ENCODE assay signal across 9 mouse cellular contexts in genomic region chr4:130087293-130087692, GRCm38 (mm10). TPM values are rescaled to one million over a fixed set of nuclear protein-coding genes. Genes with fewer than 3 reads are reported as not detected.
DNase-seq lines count a peak whose midpoint lies in the region; ATAC-seq and TF ChIP-seq lines count a peak whose summit lies in the region.
"Had no signal": no experiment of that assay in that cellular context is flagged by ENCODE, and none has a peak within 500 bp of the region (broad histone marks: within the 10 kb centered on the region; RNA-seq: fewer than 3 reads in every experiment).

No protein-coding gene starts in this region.

- no peak overlapping the region for H3K27ac ChIP-seq in ES-Bruce4 (ENCODE audit: insufficient read depth, low read length)
- no peak overlapping the region for H3K27ac ChIP-seq in forebrain, embryonic 14.5 days (ENCODE audit: low read depth, low read length)
- no peak overlapping the region for H3K27ac ChIP-seq in layer of hippocampus, adult 2 months
- H3K27ac ChIP-seq in lung, embryonic 16.5 days (ENCODE audit: low read length) = no peak overlapping the region
- no peak overlapping the region for H3K27ac ChIP-seq in thymus, adult 2 months (ENCODE audit: control insufficient read depth, insufficient read depth, low read length)

- TF ChIP-seq POLR2A in ES-Bruce4 (IDR thresholded peaks at IDR 0.05; ENCODE audit: insufficient read depth, low read length) = no peak
- TF ChIP-seq POLR2A in thymus, adult 2 months (IDR thresholded peaks at IDR 0.05; ENCODE audit: control insufficient read depth, extremely low read depth, insufficient read depth, low read length, poor library complexity) = no peak

- peak; percentile 81 for ATAC-seq in forebrain, embryonic 14.5 days
- peak; percentile 56 for ATAC-seq in lung, embryonic 16.5 days (ENCODE audit: low read depth)

- DNase-seq in c-Kit-positive CD71-positive TER-119-negative erythroid progenitor cells, embryonic 14.5 days (ENCODE audit: low read depth) = peak; percentile 54
- peak; percentile 90 for DNase-seq in forebrain, embryonic 14.5 days (ENCODE audit: low spot score)
- DNase-seq in heart, postnatal 4 days = peak; percentile 97
- DNase-seq in layer of hippocampus, adult 2 months (ENCODE audit: low spot score in 2 of 2) = peak; percentile 84 to 99
- peak; percentile 67 for DNase-seq in ovary, adult 18-20 months (ENCODE audit: low spot score)
- DNase-seq in thymus, adult 2 months = peak; percentile 89

- H3K27me3 ChIP-seq in ES-Bruce4 (ENCODE audit: control insufficient read depth, insufficient read depth, low read length, poor library complexity, severe bottlenecking) = no peaks in the 10 kb centered on the region; the same call in 1 of the 2 replicates
- peaks cover 6% of the 10 kb centered on the region; the same call in 1 of the 2 replicates for H3K27me3 ChIP-seq in forebrain, embryonic 14.5 days (replicated peaks; ENCODE audit: control insufficient read depth, insufficient read depth, low read length)
- no peaks in the 10 kb centered on the region for H3K27me3 ChIP-seq in lung, embryonic 16.5 days (ENCODE audit: control insufficient read depth, insufficient read depth, low read depth, low read length)
- no peaks in the 10 kb centered on the region for H3K27me3 ChIP-seq in thymus, adult 2 months (ENCODE audit: control insufficient read depth, insufficient read depth, low read length)

- H3K4me1 ChIP-seq in ES-Bruce4 (ENCODE audit: control insufficient read depth, insufficient read depth, low read length) = no peaks in the 10 kb centered on the region
- H3K4me1 ChIP-seq in forebrain, embryonic 14.5 days (ENCODE audit: control insufficient read depth, insufficient read depth, low read length) = peaks cover 1% of the 10 kb centered on the region
- H3K4me1 ChIP-seq in lung, embryonic 16.5 days (replicated peaks; ENCODE audit: control insufficient read depth, insufficient read depth, low read length) = no peaks in the 10 kb centered on the region
- no peaks in the 10 kb centered on the region for H3K4me1 ChIP-seq in thymus, adult 2 months (replicated peaks; ENCODE audit: control insufficient read depth, insufficient read depth, low read length)

- no peak overlapping the region for H3K4me3 ChIP-seq in ES-Bruce4 (ENCODE audit: low read depth, low read length)
- H3K4me3 ChIP-seq in forebrain, embryonic 14.5 days (ENCODE audit: low read depth, low read length) = no peak overlapping the region
- H3K4me3 ChIP-seq in layer of hippocampus, adult 2 months = no peak overlapping the region
- H3K4me3 ChIP-seq in lung, embryonic 16.5 days (ENCODE audit: low read length) = no peak overlapping the region
- H3K4me3 ChIP-seq in thymus, adult 2 months (ENCODE audit: control insufficient read depth, insufficient read depth, low read length) = no peak overlapping the region

- no peaks in the 10 kb centered on the region for H3K9me3 ChIP-seq in ES-Bruce4 (replicated peaks; ENCODE audit: control insufficient read depth, insufficient read depth, low read length, poor library complexity, severe bottlenecking)
- no peaks in the 10 kb centered on the region for H3K9me3 ChIP-seq in forebrain, embryonic 14.5 days (replicated peaks; ENCODE audit: control insufficient read depth, low read length)
- H3K9me3 ChIP-seq in lung, embryonic 16.5 days (ENCODE audit: control insufficient read depth, low read length) = no peaks in the 10 kb centered on the region

- TF ChIP-seq CTCF in ES-Bruce4 (IDR thresholded peaks at IDR 0.05; ENCODE audit: low read depth, low read length) = peak; percentile 99
- TF ChIP-seq CTCF in layer of hippocampus, adult 2 months (conservative IDR thresholded peaks at IDR 0.05) = peak; percentile 100
- TF ChIP-seq CTCF in thymus, adult 2 months (IDR thresholded peaks at IDR 0.05; ENCODE audit: borderline replicate concordance, control insufficient read depth, extremely low read depth, insufficient read depth, low read length, poor library complexity) = peak; percentile 91

- H3K4me2 ChIP-seq in forebrain, embryonic 14.5 days (ENCODE audit: low read length) = no peak overlapping the region
- H3K4me2 ChIP-seq in lung, embryonic 16.5 days (ENCODE audit: low read depth, low read length) = no peak overlapping the region

- TF ChIP-seq EP300 in ES-Bruce4 (IDR thresholded peaks at IDR 0.05; ENCODE audit: insufficient read depth, low read depth, low read length) = no peak

- H3K36me3 ChIP-seq in ES-Bruce4 (ENCODE audit: control insufficient read depth, insufficient read depth, low read length, poor library complexity, severe bottlenecking) = no peaks in the 10 kb centered on the region
- no peaks in the 10 kb centered on the region for H3K36me3 ChIP-seq in forebrain, embryonic 14.5 days (ENCODE audit: control insufficient read depth, insufficient read depth, low read length)
- H3K36me3 ChIP-seq in lung, embryonic 16.5 days (ENCODE audit: control insufficient read depth, insufficient read depth, low read length) = no peaks in the 10 kb centered on the region
- H3K36me3 ChIP-seq in thymus, adult 2 months (ENCODE audit: control insufficient read depth, insufficient read depth, low read length) = no peaks in the 10 kb centered on the region

- H3K9ac ChIP-seq in ES-Bruce4 (ENCODE audit: low read depth, poor library complexity, severe bottlenecking) = no peak overlapping the region
- no peak overlapping the region for H3K9ac ChIP-seq in forebrain, embryonic 14.5 days (ENCODE audit: low read length)
- no peak overlapping the region for H3K9ac ChIP-seq in lung, embryonic 16.5 days (ENCODE audit: low read length)

- 14% methylated on average over 7 of the region's 7 CpGs for WGBS in forebrain, embryonic 14.5 days
- 16% methylated on average over 7 of the region's 7 CpGs for WGBS in lung, embryonic 16.5 days
- WGBS in thymus, adult 2 months = 20% methylated on average over 7 of the region's 7 CpGs

RNA-seq across cellular contexts. Expression of gene Pef1, which starts 15.1 kb away (rescaled TPM):
- 56.9 and 60.5 TPM in 2 replicates for polyA plus RNA-seq in ES-Bruce4 (2011; ENCODE audit: insufficient read depth, insufficient read length, low read depth, missing spikeins)
- polyA plus RNA-seq in forebrain, embryonic 14.5 days (2014; fragmentation: Nextera tagmentation; extraction: Ambion mirVana) = 88.6 and 91.9 TPM in 2 replicates
- 10 to 100 TPM; 40.5 to 42.1 TPM for total RNA-seq in heart, postnatal 4 days (2021)
- 10 to 100 TPM; 64.7 to 72.0 TPM for total RNA-seq in layer of hippocampus, adult 2 months (2021)
- polyA plus RNA-seq in lung, embryonic 16.5 days (2015; fragmentation: Nextera tagmentation; extraction: Ambion mirVana) = 77.9 and 81.2 TPM in 2 replicates
- polyA plus RNA-seq in thymus, adult 2 months (2012; rRNA removed) = 103 and 105 TPM in 2 replicates

RNA-seq across cellular contexts. Expression of gene Col16a1, which starts 39.7 kb away (rescaled TPM):
- 2.0 and 3.6 TPM in 2 replicates for polyA plus RNA-seq in ES-Bruce4 (2011; ENCODE audit: insufficient read depth, insufficient read length, low read depth, missing spikeins)
- 4.0 and 5.7 TPM in 2 replicates for polyA plus RNA-seq in forebrain, embryonic 14.5 days (2014; fragmentation: Nextera tagmentation; extraction: Ambion mirVana)
- 10 to 100 TPM; 33.1 to 34.7 TPM for total RNA-seq in heart, postnatal 4 days (2021)
- 10 to 100 TPM; 14.5 to 15.2 TPM for total RNA-seq in layer of hippocampus, adult 2 months (2021)
- 44.5 and 50.1 TPM in 2 replicates for polyA plus RNA-seq in lung, embryonic 16.5 days (2015; fragmentation: Nextera tagmentation; extraction: Ambion mirVana)
- 2.6 and 4.4 TPM in 2 replicates for polyA plus RNA-seq in thymus, adult 2 months (2012; rRNA removed)

RNA-seq across cellular contexts. Expression of gene Hcrtr1, which starts 51.9 kb away (rescaled TPM):
- 0.82 and 0.91 TPM in 2 replicates for polyA plus RNA-seq in ES-Bruce4 (2011; ENCODE audit: insufficient read depth, insufficient read length, low read depth, missing spikeins)
- polyA plus RNA-seq in forebrain, embryonic 14.5 days (2014; fragmentation: Nextera tagmentation; extraction: Ambion mirVana) = 0.13 and 0.48 TPM in 2 replicates
- not detected for total RNA-seq in heart, postnatal 4 days (2021)
- total RNA-seq in layer of hippocampus, adult 2 months (2021) = 1 to 10 TPM; 2.7 to 2.8 TPM
- 0.34 and 0.40 TPM in 2 replicates for polyA plus RNA-seq in lung, embryonic 16.5 days (2015; fragmentation: Nextera tagmentation; extraction: Ambion mirVana)
- polyA plus RNA-seq in thymus, adult 2 months (2012; rRNA removed) = 0.30 and 1.1 TPM in 2 replicates
- polyA plus RNA-seq: heart, embryonic 16.5 days had no signal
